ENCODE assay signal across 12 mouse cellular contexts in the genomic region with DNA sequence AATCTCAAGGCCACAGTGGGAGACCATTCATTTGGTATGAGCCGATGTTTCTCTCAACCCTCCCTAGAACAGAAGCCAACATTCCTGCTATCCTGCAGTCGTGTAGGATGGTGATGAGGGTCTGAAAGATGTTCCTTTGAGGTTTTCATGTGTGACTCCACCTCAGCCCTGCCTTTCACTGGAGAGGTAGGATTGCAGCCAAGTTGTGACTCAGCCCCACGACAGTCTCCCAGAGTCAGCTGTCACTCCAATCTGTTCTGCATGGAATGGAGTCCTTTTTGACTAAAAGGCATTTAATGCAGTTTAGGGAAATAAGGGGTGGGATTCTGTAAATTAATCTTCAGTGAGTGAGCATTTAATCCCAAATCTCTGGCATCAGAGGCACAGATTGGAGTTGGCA.
DNase-seq lines count a peak whose midpoint lies in the region; ATAC-seq and TF ChIP-seq lines count a peak whose summit lies in the region.
"Had no signal": no experiment of that assay in that cellular context is flagged by ENCODE, and none has a peak within 500 bp of the region (broad histone marks: within the 10 kb centered on the region; RNA-seq: fewer than 3 reads in every experiment).

No protein-coding gene starts in this region.

- CTCF ChIA-PET in Patski (lab: Charles Lee), result no interaction called here

- peak; percentile 56 to 73 for DNase-seq in cerebellum, postnatal 25 days
- no peak for DNase-seq in cerebellum, adult 11-12 months
- DNase-seq in Patski (ENCODE audit: low read depth, low spot score), result no peak
- peak; percentile 26 to 36 for DNase-seq in frontal cortex, postnatal 36 days (ENCODE audit: low spot score in 2 of 2)
- DNase-seq in left cerebral cortex, postnatal 14 days (ENCODE audit: low spot score in 2 of 2), result peak; percentile 19 to 25
- DNase-seq in MN1 (ENCODE audit: low spot score), result no peak
- no peak for DNase-seq in kidney, adult 18-20 months
- DNase-seq: heart, postnatal 10 days; lung, embryonic 14.5 days had no signal

- ATAC-seq in Patski, result peak; percentile 24
- ATAC-seq in megakaryocyte, adult 5-6 weeks (ENCODE audit: poor library complexity, severe bottlenecking), result no peak
- ATAC-seq: CD4-positive, CD25-positive, alpha-beta regulatory T cell, adult 4 months had no signal

- no peak for TF ChIP-seq CTCF in Patski (IDR thresholded peaks at IDR 0.05)

- POLR2A ChIA-PET in Patski (lab: Charles Lee), result no interaction called here

- intact Hi-C loops in left cerebral cortex, postnatal 14 days (cut with DNase I), result no loop called here

- H3K27me3 ChIP-seq in Patski, result no peaks in the 10 kb centered on the region
- H3K27me3 ChIP-seq: limb, embryonic 13.5 days had no signal

- in situ Hi-C loops in Patski (cut with MboI; ENCODE audit: low pct_unique_long_range_greater_than_20kb), result no loop called here

Comparison
In these comparisons a context has a peak if more than half of its experiments do, and no peak if none do; other contexts are left out.
1. DNase-seq: peak in cerebellum, postnatal 25 days (2 of 2), frontal cortex, postnatal 36 days (2 of 2) and left cerebral cortex, postnatal 14 days (2 of 2); none in cerebellum, adult 11-12 months (single experiment), Patski (single experiment), MN1 (single experiment) and kidney, adult 18-20 months (single experiment).